Mouse (Mus musculus): ENCODE measurements around the gene Btnl6.
"Not testable (repeated sequence)": the region's sequence is repeated elsewhere in the genome, so short reads cannot be mapped to it uniquely, and the experiment has no call there.

Gene Btnl6

DNA sequence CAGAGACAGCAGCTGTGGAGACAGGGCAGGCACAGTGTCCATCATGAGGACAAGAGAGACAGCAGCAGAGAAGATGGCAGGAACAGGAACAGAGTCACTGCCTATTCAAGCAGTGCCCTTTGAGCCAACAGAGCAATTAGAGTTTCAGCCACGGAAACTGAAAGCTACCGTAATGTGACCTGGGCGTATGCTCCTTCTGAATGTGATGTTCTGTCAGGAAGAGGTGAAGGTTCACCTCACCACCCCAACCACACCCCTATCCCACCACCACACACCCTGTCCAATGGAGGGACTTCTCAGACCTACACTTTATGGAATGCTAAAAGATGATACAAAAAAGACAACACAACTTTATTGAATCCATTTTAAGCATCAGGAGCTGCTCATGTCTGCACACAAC is 19.8 kb downstream of the Btnl6 start:
- DNase-seq (ENCODE audit: low spot score in 2 of 2): not testable (repeated sequence)

GRCm38 (mm10) chr17:34496539-34496938 is 20.6 kb downstream of the Btnl6 start:
- no peak for DNase-seq (ENCODE audit: low spot score in 2 of 2)

- DNase-seq (ENCODE audit: low spot score in 2 of 2): not testable (repeated sequence)
Observed at GRCm38 (mm10) chr17:34495156-34495555, 22.0 kb downstream of the Btnl6 start.

DNA sequence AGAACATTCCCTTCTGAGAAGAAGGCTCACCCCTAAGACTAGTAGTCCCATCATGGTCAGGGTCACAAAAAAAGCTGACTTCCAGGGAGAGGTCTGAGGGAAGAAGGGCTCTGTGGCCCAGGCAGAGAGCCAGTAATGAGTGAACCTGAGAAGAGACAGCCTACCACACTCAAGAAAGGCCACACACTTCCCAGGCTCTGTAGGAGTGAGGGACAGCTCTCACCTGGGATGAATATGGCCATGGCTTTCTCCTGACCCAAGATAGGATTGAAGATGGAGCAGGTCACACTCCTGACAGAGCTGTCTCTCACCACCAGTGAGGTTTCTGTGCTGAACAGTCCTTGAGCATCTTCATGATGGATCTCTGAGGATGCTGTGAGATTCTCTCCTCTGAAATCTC is 24.4 kb downstream of the Btnl6 start:
- no peak for DNase-seq (ENCODE audit: low spot score in 2 of 2)

DNA sequence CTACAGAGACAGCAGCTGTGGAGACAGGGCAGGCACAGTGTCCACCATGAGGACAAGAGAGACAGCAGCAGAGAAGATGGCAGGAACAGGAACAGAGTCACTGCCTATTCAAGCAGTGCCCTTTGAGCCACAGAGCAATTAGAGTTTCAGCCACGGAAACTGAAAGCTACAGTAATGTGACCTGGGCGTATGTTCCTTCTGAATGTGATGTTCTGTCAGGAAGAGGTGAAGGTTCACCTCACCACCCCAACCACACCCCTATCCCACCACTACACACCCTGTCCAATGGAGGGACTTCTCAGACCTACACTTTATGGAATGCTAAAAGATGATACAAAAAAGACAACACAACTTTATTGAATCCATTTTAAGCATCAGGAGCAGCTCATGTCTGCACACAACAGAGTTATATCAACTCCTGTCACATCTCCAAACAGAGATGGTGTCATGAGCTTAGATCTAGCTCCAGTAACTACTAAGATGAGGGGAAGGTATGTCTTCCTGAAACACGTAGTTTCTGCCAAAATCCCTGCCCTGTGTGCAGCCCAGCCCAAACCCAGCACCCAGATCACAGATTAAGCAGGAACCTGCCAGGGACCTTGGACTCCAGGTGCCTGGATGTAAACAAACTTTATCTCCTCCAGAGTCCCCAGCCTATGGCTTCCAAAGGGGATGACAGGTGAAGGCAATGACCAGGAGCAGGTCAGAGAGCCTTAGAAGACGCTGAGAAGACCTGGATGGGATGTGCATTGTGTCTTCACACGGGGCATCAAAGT is 39.7 kb downstream of the Btnl6 start, which contains the start of gene Btnl4:
Btnl4 (minus strand) TSS at position 81 of the 776 bp plus-strand sequence.
- not testable (repeated sequence) for DNase-seq (ENCODE audit: low spot score in 2 of 2)

GRCm38 (mm10) chr17:34476427-34476826 is 40.7 kb downstream of the Btnl6 start:
- no peak for DNase-seq (ENCODE audit: low spot score in 2 of 2)

GRCm38 (mm10) chr17:34475060-34475459 is 42.1 kb downstream of the Btnl6 start:
- no peak for DNase-seq (ENCODE audit: low spot score in 2 of 2)

GRCm38 (mm10) chr17:34470491-34470890 is 46.7 kb downstream of the Btnl6 start:
- no peak for DNase-seq (ENCODE audit: low spot score in 2 of 2)

- DNase-seq (ENCODE audit: low spot score in 2 of 2): not testable (repeated sequence)
Observed at GRCm38 (mm10) chr17:34465906-34466305, 51.2 kb downstream of the Btnl6 start.

DNA sequence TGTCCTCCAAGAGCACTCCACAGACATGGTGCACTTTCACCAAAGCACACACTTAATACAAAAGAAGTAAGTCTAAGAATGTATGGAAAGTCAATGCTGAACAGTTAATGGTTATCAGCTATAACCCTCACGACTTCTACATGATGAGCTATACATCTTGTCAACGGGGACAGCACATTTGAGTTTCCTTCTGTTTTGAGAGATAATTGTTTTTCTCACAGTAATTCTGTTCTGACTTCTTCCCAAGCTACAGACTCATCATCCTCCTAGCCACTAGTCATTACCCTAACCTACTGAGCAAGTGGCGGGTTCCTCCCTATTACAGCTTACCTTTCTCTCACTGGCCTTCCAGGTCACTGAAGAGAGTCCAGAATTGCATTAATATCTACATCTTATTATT is 57.9 kb downstream of the Btnl6 start:
- no peak for DNase-seq (ENCODE audit: low spot score in 2 of 2)
